Mouse (Mus musculus) spleen, adult 2 months (tissue): Measurements from ENCODE around the gene Snrpd3. TPM values are rescaled to one million over a fixed set of nuclear protein-coding genes. Genes with fewer than 3 reads are reported as not detected.

Experiments
- DNase-seq, 2 experiments: peaks; one replicate each; pipeline versions ENCODE4 v3.0.0 to v3.0.0-alpha.2; 2012 to 2021; ENCODE audit warnings: low spot score in 2 of 2, low read depth in 1 of 2
- H3K27ac ChIP-seq: fragments of 200-500 bp; 2 replicates; pipeline ENCODE4 v1.5.1; 2012; ENCODE audit warnings: low read length, inconsistent platforms; ENCODE audit not compliant: insufficient read depth
- H3K27me3 ChIP-seq: fragments of 200-500 bp; 2 replicates; pipeline ENCODE4 v1.6.1; 2012; ENCODE audit warnings: mild to moderate bottlenecking, moderate library complexity, low read length, inconsistent platforms; ENCODE audit not compliant: control insufficient read depth, insufficient read depth
- H3K36me3 ChIP-seq: fragments of 200-500 bp; 2 replicates; pipeline ENCODE4 v1.6.1; 2012; ENCODE audit warnings: mild to moderate bottlenecking, low read length, inconsistent platforms; ENCODE audit not compliant: control insufficient read depth, insufficient read depth
- H3K4me1 ChIP-seq: fragments of 200-500 bp; 2 replicates; pipeline ENCODE4 v1.6.1; 2011; ENCODE audit warnings: inconsistent platforms; ENCODE audit not compliant: control insufficient read depth, insufficient read depth, insufficient read length
- H3K4me3 ChIP-seq: fragments of 200-500 bp; 2 replicates; pipeline ENCODE4 v1.5.1; 2011; ENCODE audit warnings: mild to moderate bottlenecking, inconsistent platforms; ENCODE audit not compliant: insufficient read depth, insufficient read length; ENCODE audit errors: extremely low read depth
- CTCF ChIP-seq: fragments of 200-500 bp; IDR thresholded peaks from 2 replicates; pipeline ENCODE4 v1.5.1; 2011; ENCODE audit warnings: mild to moderate bottlenecking, inconsistent platforms; ENCODE audit not compliant: insufficient read depth, insufficient read length, insufficient replicate concordance; ENCODE audit errors: extremely low read depth
- POLR2A ChIP-seq: fragments of 200-500 bp; IDR thresholded peaks from 2 replicates; pipeline ENCODE4 v1.6.1; 2011; ENCODE audit warnings: low read depth, low read length, inconsistent platforms
- WGBS: fragments of 180-500 bp; shearing (Covaris S2); methylation state at CpG from one replicate; pipeline ENCODE4 v1.1.7; 2018; 5-methylcytosine and 5-hydroxymethylcytosine counted together
- polyA plus RNA-seq: library from polyadenylated mRNA; depleted of rRNA; stranded (reverse); fragments of >200 nt; gene quantifications from 2 replicates; pipeline ENCODE4 v1.2.3, GENCODE M21; 2012

Gene Snrpd3
- polyA plus RNA-seq, 1 experiment: 12.8 TPM

DNA sequence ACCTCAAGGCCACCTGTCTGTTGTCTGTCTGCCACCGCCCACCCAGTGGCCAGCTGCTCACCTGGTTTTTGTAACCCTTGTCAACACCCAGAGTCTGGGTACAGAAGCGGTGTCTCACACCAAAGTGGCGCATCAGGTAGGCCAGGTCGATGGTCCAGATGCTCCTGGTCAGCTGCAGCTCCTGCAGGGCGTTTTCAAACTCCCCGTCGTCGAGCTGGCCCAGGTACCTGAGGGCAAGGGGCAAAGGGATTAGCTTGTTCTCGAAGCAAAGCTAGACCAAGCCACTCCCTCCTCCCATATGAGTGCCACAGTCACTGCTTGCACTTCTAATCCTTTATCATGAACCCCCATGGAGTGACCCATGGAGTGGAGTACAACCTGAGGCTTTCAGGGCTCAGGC lies 6.3 kb upstream of the Snrpd3 start:
- Histone ChIP-seq H3K4me1 (peaks cover 18% of the 10 kb centered on the region; the same call in 1 of the 2 replicates), H3K4me3 (no peak overlapping the region), H3K27me3 (no peaks in the 10 kb centered on the region), H3K27ac (no peak overlapping the region), H3K36me3 (peaks cover 52% of the 10 kb centered on the region)
- 93% methylated on average over 9 of the region's 9 CpGs for WGBS
- DNase-seq: no peak
- TF ChIP-seq CTCF (no peak), POLR2A (no peak)

DNA sequence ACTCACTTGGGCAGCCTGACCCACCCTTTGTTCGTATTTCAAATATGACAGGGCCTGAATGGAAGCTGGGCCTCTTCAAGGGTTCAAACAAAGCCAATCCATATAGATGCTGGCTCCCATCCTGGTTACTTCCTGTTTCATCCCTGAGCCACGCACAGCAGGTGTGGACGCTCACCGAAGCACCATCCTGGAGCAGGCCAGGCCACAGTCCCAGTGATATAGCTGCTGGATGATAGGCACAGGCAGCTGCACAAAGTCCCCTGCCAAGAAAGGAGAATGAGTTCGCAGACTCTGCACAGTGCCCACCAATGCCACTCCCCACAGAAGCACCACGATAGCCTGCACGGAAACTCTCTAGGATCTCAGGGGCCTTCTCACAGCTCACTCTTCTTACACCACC lies 5.5 kb upstream of the Snrpd3 start:
- peaks cover 49% of the 10 kb centered on the region for H3K36me3 ChIP-seq
- peaks cover 18% of the 10 kb centered on the region; the same call in 1 of the 2 replicates for H3K4me1 ChIP-seq
- DNase-seq: no peak
- peak overlapping the region; percentile 44; the same call in 1 of the 2 replicates for H3K27ac ChIP-seq
- H3K27me3 ChIP-seq: no peaks in the 10 kb centered on the region
- TF ChIP-seq CTCF (no peak), POLR2A (no peak)
- no peak overlapping the region for H3K4me3 ChIP-seq
- 95% methylated on average over 7 of the region's 7 CpGs for WGBS

DNA sequence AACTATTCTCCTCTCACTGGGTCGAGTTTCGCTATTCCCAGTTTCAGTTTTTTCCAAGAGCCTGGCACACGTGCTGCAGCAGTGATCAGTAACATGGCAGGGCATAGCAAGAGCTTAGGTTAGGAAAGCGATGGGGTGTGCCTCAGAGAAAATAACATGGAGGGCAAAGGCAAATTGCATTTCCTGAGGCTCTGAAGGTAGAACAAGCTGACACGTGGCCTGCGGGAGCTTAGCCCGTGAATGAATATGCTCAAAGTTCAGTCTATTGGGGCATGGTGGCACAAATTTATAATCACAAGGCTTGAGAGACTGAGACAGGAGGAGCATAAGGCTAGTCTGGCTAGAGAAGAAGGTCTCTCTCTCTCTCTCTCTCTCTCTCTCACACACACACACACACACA lies 4.6 kb upstream of the Snrpd3 start:
- Histone ChIP-seq H3K27ac (no peak overlapping the region), H3K36me3 (peaks cover 42% of the 10 kb centered on the region), H3K27me3 (no peaks in the 10 kb centered on the region), H3K4me1 (peaks cover 18% of the 10 kb centered on the region; the same call in 1 of the 2 replicates), H3K4me3 (no peak overlapping the region)
- TF ChIP-seq CTCF (no peak), POLR2A (no peak)
- WGBS: 89% methylated on average over 7 of the region's 7 CpGs
- DNase-seq: no peak

DNA sequence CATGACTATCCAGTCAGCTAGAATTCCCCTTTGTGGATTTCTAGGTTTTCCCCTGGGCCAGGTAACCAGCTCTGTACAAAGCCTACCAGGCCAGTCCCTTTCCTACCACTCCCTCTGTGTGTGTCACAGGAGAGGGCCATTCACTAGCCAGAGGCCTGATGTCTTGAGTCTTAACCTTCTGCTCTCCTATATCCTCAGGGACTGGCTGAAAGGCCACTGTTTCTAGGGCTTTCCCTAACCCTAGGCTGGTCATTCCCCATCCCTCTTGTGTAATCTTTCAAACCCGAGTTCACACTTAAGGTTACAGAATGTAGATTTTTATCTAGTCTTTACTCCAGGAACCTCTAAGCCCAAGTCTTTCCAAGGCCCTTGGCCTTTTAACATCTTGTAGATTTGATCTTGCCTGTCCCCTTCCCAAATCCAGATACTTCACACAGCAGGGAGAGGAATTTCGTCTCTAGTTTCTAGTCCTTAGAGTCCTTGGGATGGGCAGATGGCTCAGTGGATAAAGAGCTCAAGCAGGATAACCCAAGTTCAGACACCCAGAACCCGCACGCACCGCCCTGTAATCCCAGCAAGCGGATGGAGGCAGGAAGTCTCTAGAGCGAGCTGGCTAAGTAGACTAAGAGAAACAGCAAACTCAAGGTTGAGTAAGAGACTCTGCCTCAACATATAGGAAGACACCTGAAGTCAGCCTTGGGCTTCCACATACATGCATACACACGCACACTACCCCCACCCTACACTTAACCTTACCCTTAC lies 3.9 kb upstream of the Snrpd3 start:
- Histone ChIP-seq H3K4me3 (no peak overlapping the region), H3K4me1 (peaks cover 18% of the 10 kb centered on the region; the same call in 1 of the 2 replicates), H3K36me3 (peaks cover 35% of the 10 kb centered on the region), H3K27me3 (no peaks in the 10 kb centered on the region), H3K27ac (no peak overlapping the region)
- 89% methylated on average over 8 of the region's 8 CpGs for WGBS
- TF ChIP-seq CTCF (no peak), POLR2A (no peak)
- no peak for DNase-seq

DNA sequence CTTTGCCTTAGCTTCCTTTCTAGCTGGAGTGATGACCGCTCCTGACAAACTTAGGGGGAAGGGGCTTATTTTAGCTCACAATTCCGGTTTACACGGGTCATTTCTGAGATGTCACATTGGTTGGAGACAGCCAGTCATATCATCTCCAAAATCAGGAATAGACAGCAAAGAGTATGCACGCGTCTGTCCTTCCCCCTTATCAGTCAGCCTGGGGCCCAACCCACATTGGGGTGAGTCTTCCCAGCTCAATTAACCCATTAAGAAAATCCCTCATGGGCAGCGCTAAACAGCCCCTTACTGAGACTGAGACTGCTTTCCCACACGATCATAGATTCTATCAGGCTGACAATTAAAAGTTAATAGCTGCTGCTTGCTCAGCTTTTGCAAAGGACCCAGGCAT lies 3.0 kb upstream of the Snrpd3 start:
- Histone ChIP-seq H3K27me3 (no peaks in the 10 kb centered on the region), H3K4me3 (no peak overlapping the region), H3K27ac (no peak overlapping the region), H3K36me3 (peaks cover 26% of the 10 kb centered on the region), H3K4me1 (peaks cover 18% of the 10 kb centered on the region; the same call in 1 of the 2 replicates)
- TF ChIP-seq POLR2A: no peak
- no peak for TF ChIP-seq CTCF
- 67% methylated on average over 7 of the region's 7 CpGs for WGBS
- no peak for DNase-seq

DNA sequence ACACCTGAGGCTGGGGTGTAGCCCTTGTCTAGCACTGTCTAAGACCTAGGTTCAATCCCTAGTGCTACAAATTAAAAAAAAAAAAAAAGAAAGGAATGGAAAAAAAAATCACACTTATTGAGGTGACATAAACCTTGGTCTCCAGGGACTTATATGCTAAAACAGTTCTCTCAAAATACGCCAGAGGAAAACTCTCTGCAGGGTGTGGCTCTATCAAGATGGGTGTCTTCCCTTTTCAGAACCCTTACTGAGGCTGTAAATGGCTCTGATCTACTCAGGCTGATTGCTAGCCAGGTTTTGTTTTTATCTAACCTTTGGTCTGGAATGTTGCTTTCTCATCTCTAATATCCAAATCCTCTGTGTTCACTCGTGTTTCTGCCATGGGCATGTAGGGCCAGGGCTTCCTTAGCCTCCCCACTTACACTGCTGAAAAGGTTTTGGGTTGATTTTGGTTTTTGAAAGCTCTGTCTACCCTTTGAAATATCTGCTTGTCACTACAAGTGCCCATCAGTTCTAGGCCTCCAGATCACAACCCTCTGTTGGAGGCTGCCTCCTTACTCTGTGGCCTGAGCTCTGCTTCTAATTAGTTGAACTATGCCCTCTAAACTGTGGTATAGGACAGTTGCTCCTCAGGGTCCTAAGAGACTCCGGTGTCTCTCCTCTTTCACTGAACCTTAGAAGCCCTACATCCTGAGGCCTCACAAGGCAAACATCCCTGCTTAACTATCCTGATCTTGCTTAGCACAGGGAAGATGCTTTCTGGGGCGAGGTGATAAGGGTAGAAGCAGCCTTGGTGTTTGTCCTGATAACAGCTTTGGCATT lies 1.9 kb upstream of the Snrpd3 start:
- H3K4me3 ChIP-seq: peak overlapping the region; percentile 34
- peaks cover 18% of the 10 kb centered on the region; the same call in 1 of the 2 replicates for H3K4me1 ChIP-seq
- TF ChIP-seq POLR2A: no peak
- 57% methylated on average over 4 of the region's 4 CpGs for WGBS
- peaks cover 15% of the 10 kb centered on the region for H3K36me3 ChIP-seq
- H3K27ac ChIP-seq: peak overlapping the region; percentile 96
- no peaks in the 10 kb centered on the region for H3K27me3 ChIP-seq
- DNase-seq: peak in 1 of 2 experiments; percentile 45
